Mouse (Mus musculus) liver, postnatal 0 days (tissue): ENCODE results near the gene Ints14. TPM values are rescaled to one million over a fixed set of nuclear protein-coding genes. Genes with fewer than 3 reads are reported as not detected.

Source experiments
- ATAC-seq: fragments of 200-750 bp; cut with Nextera tagmentation; 2 replicates; pipeline ENCODE4 v1.8.0; 2017; ENCODE audit warnings: mild to moderate bottlenecking, moderate library complexity
- DNase-seq: peaks from one replicate; pipeline ENCODE4 v3.0.0-alpha.2; 2016
- H3K27ac ChIP-seq: fragments of 300-500 bp; sonication (generic); 2 replicates; pipeline ENCODE4 v1.5.1; 2014; ENCODE audit warnings: antibody characterized with exemption, moderate library complexity, mild to moderate bottlenecking, low read depth
- H3K27me3 ChIP-seq: fragments of 300-500 bp; sonication (generic); 2 replicates; pipeline ENCODE4 v1.6.1; 2014; ENCODE audit warnings: low read length, control low read depth, mixed read lengths; ENCODE audit not compliant: insufficient read depth
- H3K36me3 ChIP-seq: fragments of 300-500 bp; sonication (generic); replicated peaks from 2 replicates; pipeline ENCODE4 v1.6.1; 2014; ENCODE audit warnings: mild to moderate bottlenecking, control low read depth, low read length, moderate library complexity, mixed read lengths; ENCODE audit not compliant: insufficient read depth
- H3K4me1 ChIP-seq: fragments of 300-500 bp; sonication (generic); 2 replicates; pipeline ENCODE4 v1.6.1; 2014; ENCODE audit warnings: antibody characterized with exemption, mild to moderate bottlenecking, control low read depth; ENCODE audit not compliant: insufficient read depth
- H3K4me2 ChIP-seq: fragments of 300-500 bp; sonication (generic); 2 replicates; pipeline ENCODE4 v1.6.1; 2014; ENCODE audit warnings: low read depth, mild to moderate bottlenecking, low read length, moderate library complexity, mixed read lengths
- H3K4me3 ChIP-seq: fragments of 300-500 bp; sonication (generic); 2 replicates; pipeline ENCODE4 v1.5.1; 2014; ENCODE audit warnings: low read depth, low read length
- H3K9ac ChIP-seq: fragments of 300-500 bp; sonication (generic); replicated peaks from 2 replicates; pipeline ENCODE4 v1.6.1; 2014; ENCODE audit warnings: mild to moderate bottlenecking, moderate library complexity
- H3K9me3 ChIP-seq: fragments of 300-500 bp; sonication (generic); 2 replicates; pipeline ENCODE4 v1.6.1; 2016; ENCODE audit warnings: mild to moderate bottlenecking, control low read depth, low read length, mixed read lengths
- CTCF ChIP-seq: sonication (generic); IDR thresholded peaks from 2 replicates; pipeline ENCODE4 v1.5.1; 2016; ENCODE audit warnings: antibody characterized with exemption, low read depth
- EP300 ChIP-seq: IDR thresholded peaks from 2 replicates; pipeline ENCODE4 v1.6.1; 2016; ENCODE audit warnings: antibody characterized with exemption, low read depth, mild to moderate bottlenecking
- WGBS: fragments of 180-500 bp; shearing (Covaris S2); extraction: QIAGEN DNeasy Blood & Tissue Kit; methylation state at CpG from one replicate; pipeline ENCODE4 v1.1.7; 2014; ENCODE audit not compliant: insufficient replicate concordance; 5-methylcytosine and 5-hydroxymethylcytosine counted together
- polyA plus RNA-seq: library from polyadenylated mRNA; unstranded; fragments of >200 nt; fragmentation: Nextera tagmentation; extraction: Ambion mirVana; gene quantifications from 2 replicates; pipeline ENCODE4 v1.2.1, GENCODE M21; 2015

Ints14 gene
- polyA plus RNA-seq, 1 experiment from 2014 or later: 11.1 TPM

DNA sequence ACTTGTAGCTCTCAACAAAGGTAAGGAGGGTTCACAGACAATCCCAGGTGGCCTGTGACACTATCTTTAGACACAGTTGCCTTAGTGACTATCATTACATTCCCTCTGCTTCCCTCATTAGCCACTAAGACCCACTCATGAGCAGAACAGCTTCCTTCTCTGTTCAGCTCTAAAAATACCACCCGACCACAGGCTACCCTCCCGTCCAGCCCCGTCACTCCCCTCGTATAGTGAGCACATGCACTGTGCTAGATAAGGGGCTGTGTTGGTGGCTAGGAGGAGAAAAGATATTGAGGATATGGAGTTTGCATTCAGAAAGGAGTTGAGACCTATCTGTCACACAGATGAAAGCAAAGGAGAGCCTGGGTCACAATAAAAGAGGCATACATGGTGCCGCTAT, 22.2 kb upstream of the Ints14 start:
- Histone ChIP-seq H3K4me3 (no peak overlapping the region), H3K27me3 (no peaks in the 10 kb centered on the region), H3K9me3 (no peaks in the 10 kb centered on the region), H3K4me1 (peaks cover 16% of the 10 kb centered on the region), H3K4me2 (peak overlapping the region; percentile 42), H3K9ac (0 out of 2 replicates have a peak overlapping the region, but pooled peaks have one; percentile 7), H3K27ac (no peak overlapping the region), H3K36me3 (no peaks in the 10 kb centered on the region)
- DNase-seq: no peak
- TF ChIP-seq CTCF: no peak
- no peak for TF ChIP-seq EP300
- 25% methylated on average over 5 of the region's 5 CpGs for WGBS
- no peak for ATAC-seq

DNA sequence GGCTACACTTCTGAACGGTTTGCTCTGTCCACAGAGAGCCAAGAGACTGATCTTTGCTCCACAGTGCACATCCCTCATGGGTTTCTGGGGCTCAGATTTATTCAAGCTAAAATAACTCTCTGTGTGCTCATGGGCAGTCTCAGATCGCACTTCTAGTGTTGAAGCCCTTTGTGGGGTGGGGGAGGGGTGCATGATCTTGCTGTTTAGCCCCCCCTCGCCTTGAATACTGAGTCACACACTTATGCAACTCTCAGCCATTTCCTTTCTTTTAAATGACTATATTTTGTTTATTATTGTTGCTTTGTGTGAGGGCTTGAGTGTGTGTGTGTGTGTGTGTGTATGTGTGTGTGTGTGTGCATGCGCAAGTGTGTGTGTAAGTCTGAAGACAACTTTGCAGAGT, 21.4 kb upstream of the Ints14 start:
- TF ChIP-seq CTCF (no peak), EP300 (no peak)
- H3K4me1 ChIP-seq: peaks cover 13% of the 10 kb centered on the region
- H3K9me3 ChIP-seq: no peaks in the 10 kb centered on the region
- H3K27me3 ChIP-seq: no peaks in the 10 kb centered on the region
- WGBS: 32% methylated on average over 4 of the region's 4 CpGs
- no peaks in the 10 kb centered on the region for H3K36me3 ChIP-seq
- no peak for ATAC-seq
- H3K4me3 ChIP-seq: no peak overlapping the region
- DNase-seq: no peak
- H3K27ac ChIP-seq: no peak overlapping the region
- peak overlapping the region; percentile 42; the same call in 1 of the 2 replicates for H3K4me2 ChIP-seq
- no peak overlapping the region for H3K9ac ChIP-seq

DNA sequence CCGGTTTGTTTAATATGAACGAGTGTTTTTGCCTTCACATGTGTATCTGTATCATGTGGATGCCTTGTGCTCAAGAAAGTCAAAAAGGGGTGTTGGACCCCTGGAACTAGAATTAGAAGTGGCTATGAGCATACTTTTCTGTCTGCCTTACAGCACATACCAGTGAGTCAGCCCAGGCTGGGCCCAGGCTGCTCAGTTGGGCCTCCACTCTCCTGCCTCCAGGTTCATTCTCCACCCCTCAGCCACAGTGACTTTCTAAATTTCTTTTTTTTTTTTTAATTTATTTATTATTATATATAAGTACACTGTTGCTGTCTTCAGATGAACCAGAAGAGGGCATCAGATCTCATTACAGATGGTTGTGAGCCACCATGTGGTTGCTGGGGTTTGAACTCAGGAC, 20.9 kb upstream of the Ints14 start:
- H3K4me1 ChIP-seq: peaks cover 8% of the 10 kb centered on the region
- H3K4me2 ChIP-seq: no peak overlapping the region
- no peak overlapping the region for H3K4me3 ChIP-seq
- DNase-seq (no peak), ATAC-seq (no peak)
- no peaks in the 10 kb centered on the region for H3K9me3 ChIP-seq
- 79% methylated on average over 2 of the region's 2 CpGs for WGBS
- no peak overlapping the region for H3K9ac ChIP-seq
- no peaks in the 10 kb centered on the region for H3K27me3 ChIP-seq
- no peaks in the 10 kb centered on the region for H3K36me3 ChIP-seq
- TF ChIP-seq EP300 (no peak), CTCF (0 out of 2 replicates have a peak, but pooled peaks have one; percentile 19)
- H3K27ac ChIP-seq: no peak overlapping the region

DNA sequence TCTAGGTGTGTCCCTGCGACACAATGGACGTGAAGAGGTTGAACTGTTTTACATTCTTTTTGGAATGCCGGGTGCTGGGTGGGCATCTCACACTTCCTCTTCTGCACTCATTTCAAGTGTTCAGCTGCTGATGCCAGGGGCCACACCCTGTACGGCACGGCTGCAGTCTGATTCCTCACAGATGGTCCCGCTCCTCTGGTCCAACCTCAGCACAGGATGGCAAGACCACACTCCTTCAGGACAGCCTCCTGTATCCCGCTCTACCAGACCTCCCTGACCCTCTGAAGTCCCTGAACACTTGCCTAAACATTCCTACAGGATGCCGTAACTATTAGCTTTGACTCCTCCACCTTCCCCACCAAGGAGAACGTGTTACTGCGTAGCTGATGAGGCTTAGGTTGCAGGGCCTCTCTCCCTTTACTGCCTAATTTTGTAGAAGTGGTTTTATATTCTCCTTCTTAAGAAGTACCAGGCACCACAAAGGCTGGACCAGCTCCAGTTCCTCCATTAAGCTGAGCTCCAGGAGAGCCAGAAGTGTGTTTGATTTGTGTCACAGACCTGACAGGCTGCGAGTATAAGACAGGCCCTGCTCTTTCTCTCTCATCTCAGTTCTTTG, 19.9 kb upstream of the Ints14 start:
- no peak for TF ChIP-seq EP300
- TF ChIP-seq CTCF: no peak
- H3K27ac ChIP-seq: no peak overlapping the region
- no peak overlapping the region for H3K4me2 ChIP-seq
- H3K9ac ChIP-seq: no peak overlapping the region
- H3K9me3 ChIP-seq: no peaks in the 10 kb centered on the region
- ATAC-seq (no peak), DNase-seq (no peak)
- H3K27me3 ChIP-seq: no peaks in the 10 kb centered on the region
- WGBS: 80% methylated on average over 11 of the region's 11 CpGs
- peaks cover 6% of the 10 kb centered on the region for H3K4me1 ChIP-seq
- no peaks in the 10 kb centered on the region for H3K36me3 ChIP-seq
- no peak overlapping the region for H3K4me3 ChIP-seq

DNA sequence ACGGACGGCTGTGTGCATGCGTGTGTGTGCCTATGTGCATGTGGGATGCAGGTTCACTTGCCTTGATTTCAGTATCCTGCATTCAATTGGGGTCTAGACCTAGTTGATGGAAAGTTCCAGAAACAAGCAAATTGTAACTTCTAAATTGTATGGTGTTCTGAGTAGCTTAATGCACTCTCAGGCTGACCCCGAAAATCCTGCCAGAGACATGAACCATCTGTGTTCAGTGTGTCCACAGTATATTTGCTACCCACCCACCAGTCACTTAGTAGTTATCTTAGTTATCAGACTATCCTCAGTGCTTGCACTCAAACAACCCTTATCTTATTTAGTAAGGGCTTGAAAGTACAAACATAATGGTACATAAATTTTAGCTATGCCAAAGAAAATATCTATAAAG, 19.1 kb upstream of the Ints14 start:
- H3K36me3 ChIP-seq: no peaks in the 10 kb centered on the region
- DNase-seq: no peak
- no peak for ATAC-seq
- peaks cover 3% of the 10 kb centered on the region for H3K4me1 ChIP-seq
- H3K4me3 ChIP-seq: no peak overlapping the region
- H3K9ac ChIP-seq: no peak overlapping the region
- H3K4me2 ChIP-seq: no peak overlapping the region
- H3K27me3 ChIP-seq: no peaks in the 10 kb centered on the region
- no peaks in the 10 kb centered on the region for H3K9me3 ChIP-seq
- WGBS: 73% methylated on average over 4 of the region's 4 CpGs
- no peak for TF ChIP-seq EP300
- TF ChIP-seq CTCF: no peak
- no peak overlapping the region for H3K27ac ChIP-seq

DNA sequence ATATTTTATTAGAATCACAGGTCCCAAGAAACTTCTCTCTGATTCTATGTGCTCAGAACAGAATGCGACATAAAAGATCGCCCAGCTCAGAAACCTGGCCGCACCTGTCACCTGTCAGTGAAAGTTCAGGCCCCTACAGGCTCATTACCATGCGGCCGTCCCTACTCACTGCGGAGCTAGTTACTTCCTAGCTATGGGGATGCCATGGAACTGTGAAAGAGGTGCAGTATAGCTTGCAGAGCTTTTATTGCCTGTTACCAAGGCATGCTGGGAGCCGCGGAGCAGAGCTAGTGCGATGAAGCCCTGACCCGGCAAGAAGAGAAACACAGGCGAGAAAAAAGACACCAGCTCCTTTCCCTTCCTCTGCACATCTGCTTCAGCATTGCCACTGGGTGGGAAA, 16.7 kb upstream of the Ints14 start:
- DNase-seq (no peak), ATAC-seq (no peak)
- WGBS: 47% methylated on average over 11 of the region's 11 CpGs

More for the DNA sequence above, 16.7 kb upstream of the Ints14 start:
- Histone ChIP-seq H3K4me3 (no peak overlapping the region), H3K9me3 (no peaks in the 10 kb centered on the region), H3K4me2 (no peak overlapping the region), H3K4me1 (peaks cover 5% of the 10 kb centered on the region), H3K27me3 (no peaks in the 10 kb centered on the region), H3K9ac (no peak overlapping the region), H3K27ac (no peak overlapping the region), H3K36me3 (no peaks in the 10 kb centered on the region)
- TF ChIP-seq CTCF (no peak), EP300 (no peak)
